Mouse (Mus musculus) kidney, adult 2 months (tissue): Measurements from ENCODE around the gene Slc4a1.

Source experiments
- CTCF ChIP-seq: fragments of 200-500 bp; conservative IDR thresholded peaks from 2 replicates; pipeline ENCODE4 v1.5.1; 2011; ENCODE audit warnings: low read depth, mild to moderate bottlenecking, control low read depth, low read length, moderate library complexity, mixed read lengths; ENCODE audit not compliant: insufficient read depth, insufficient read length
- POLR2A ChIP-seq: fragments of 200-500 bp; IDR thresholded peaks from one replicate; pipeline ENCODE4 v1.6.1; 2011; ENCODE audit warnings: low read depth, low read length, control low read depth

GRCm38 (mm10) chr11:102411704-102412103 is 45.7 kb upstream of the Slc4a1 start:
- TF ChIP-seq CTCF (peak; percentile 99; the same call in 1 of the 2 replicates), POLR2A (no peak)
